Mouse (Mus musculus): ENCODE results near the gene Cdc25b. TPM values are rescaled to one million over a fixed set of nuclear protein-coding genes. Genes with fewer than 3 reads are reported as not detected.
A peak's percentile ranks its signal among the peaks of the same experiment; 100 is the strongest.

Cdc25b gene
- polyA plus RNA-seq, 1 experiment from 2014 or later, result 63.4 TPM

- no peak for ATAC-seq (ENCODE audit: insufficient number of reproducible peaks, insufficient read depth, low FRiP score, low read depth)
- Histone ChIP-seq H3K27ac (ENCODE audit: low read length) (peak overlapping the region; percentile 82), H3K4me2 (replicated peaks; ENCODE audit: low read depth, low read length) (peak overlapping the region; percentile 97), H3K9me3 (ENCODE audit: control insufficient read depth, low read depth, low read length) (no peaks in the 10 kb centered on the region), H3K9ac (replicated peaks; ENCODE audit: low read depth, low read length) (peak overlapping the region; percentile 93; the same call in 1 of the 2 replicates), H3K4me3 (ENCODE audit: low read depth, low read length) (peak overlapping the region; percentile 86), H3K4me1 (ENCODE audit: control insufficient read depth, insufficient read depth, low read length) (peaks cover 36% of the 10 kb centered on the region), H3K36me3 (ENCODE audit: control insufficient read depth, insufficient read depth, low read length) (peaks cover 6% of the 10 kb centered on the region), H3K27me3 (ENCODE audit: control insufficient read depth, insufficient read depth, low read length) (no peaks in the 10 kb centered on the region)
- 78% methylated on average over 9 of the region's 9 CpGs for WGBS
These were observed 8.8 kb upstream of the Cdc25b start for GRCm38 (mm10) chr2:131177932-131178331.

DNA sequence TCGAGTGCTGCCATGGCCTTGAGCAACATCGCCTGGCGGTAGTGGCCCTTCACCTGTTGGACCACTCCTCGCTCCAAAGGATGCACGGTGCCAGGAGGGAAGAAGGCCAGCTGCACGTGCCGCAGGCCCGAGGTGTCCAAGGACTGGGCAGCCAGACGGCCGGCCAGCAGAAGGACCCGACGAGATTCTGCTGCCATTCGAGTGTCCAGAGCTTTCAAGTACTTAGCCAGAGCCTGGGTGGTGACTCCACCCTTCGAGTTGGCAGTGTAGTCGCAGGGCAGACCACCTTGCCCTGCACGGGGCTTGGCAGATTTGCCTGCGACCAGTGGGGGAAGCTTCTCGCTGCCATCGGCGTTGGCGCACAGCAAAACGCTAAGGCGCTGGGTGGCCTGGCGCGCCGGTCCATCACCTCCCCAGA lies 7.9 kb upstream of the Cdc25b start:
- 22% methylated on average over 26 of the region's 26 CpGs for WGBS
- peak overlapping the region; percentile 86 for H3K4me3 ChIP-seq (ENCODE audit: low read depth, low read length)
- H3K36me3 ChIP-seq (ENCODE audit: control insufficient read depth, insufficient read depth, low read length), result peaks cover 6% of the 10 kb centered on the region
- H3K27me3 ChIP-seq (ENCODE audit: control insufficient read depth, insufficient read depth, low read length), result no peaks in the 10 kb centered on the region
- peak overlapping the region; percentile 92; the same call in 1 of the 2 replicates for H3K27ac ChIP-seq (ENCODE audit: low read length)
- H3K9me3 ChIP-seq (ENCODE audit: control insufficient read depth, low read depth, low read length), result no peaks in the 10 kb centered on the region
- H3K9ac ChIP-seq (replicated peaks; ENCODE audit: low read depth, low read length), result peak overlapping the region; percentile 93
- ATAC-seq (ENCODE audit: insufficient number of reproducible peaks, insufficient read depth, low FRiP score, low read depth), result no peak
- peak overlapping the region; percentile 97 for H3K4me2 ChIP-seq (replicated peaks; ENCODE audit: low read depth, low read length)
- H3K4me1 ChIP-seq (ENCODE audit: control insufficient read depth, insufficient read depth, low read length), result peaks cover 36% of the 10 kb centered on the region

DNA sequence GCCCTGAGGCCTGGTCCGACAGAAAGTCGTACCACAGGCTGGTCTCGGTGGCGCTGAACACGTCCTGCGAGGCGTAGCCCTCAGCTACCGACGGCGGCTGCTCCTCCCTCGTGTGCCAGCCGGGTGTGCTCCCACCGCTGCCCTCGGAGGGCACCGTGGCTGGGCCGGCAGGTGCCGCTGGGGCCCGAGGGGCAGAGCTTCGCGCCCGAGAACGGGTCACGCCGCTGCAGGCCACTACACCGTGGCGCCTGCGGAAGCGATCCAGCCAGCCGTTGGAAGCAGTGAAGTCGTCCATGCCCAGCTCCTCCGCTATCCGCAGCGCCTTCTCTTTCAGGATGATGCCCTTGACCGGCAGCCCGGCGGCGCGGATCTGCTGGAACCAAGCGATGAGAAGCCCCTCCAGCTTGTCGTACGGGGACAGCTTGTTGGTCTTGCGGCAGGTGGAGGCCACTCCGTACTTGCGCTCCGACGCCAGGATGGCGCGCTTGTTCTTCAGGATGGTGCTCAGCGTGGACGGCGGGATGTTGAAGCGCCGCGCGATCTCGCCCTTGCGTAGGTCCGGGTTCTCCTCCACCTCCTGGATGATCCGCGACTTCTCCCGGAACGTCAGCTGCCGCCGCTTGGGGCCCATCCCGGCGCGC lies 7.4 kb upstream of the Cdc25b start:
- peak; percentile 30 for ATAC-seq (ENCODE audit: insufficient number of reproducible peaks, insufficient read depth, low FRiP score, low read depth)
- Histone ChIP-seq H3K27ac (ENCODE audit: low read length) (peak overlapping the region; percentile 92), H3K9me3 (ENCODE audit: control insufficient read depth, low read depth, low read length) (no peaks in the 10 kb centered on the region), H3K9ac (replicated peaks; ENCODE audit: low read depth, low read length) (peak overlapping the region; percentile 93), H3K4me2 (replicated peaks; ENCODE audit: low read depth, low read length) (peak overlapping the region; percentile 97), H3K36me3 (ENCODE audit: control insufficient read depth, insufficient read depth, low read length) (peaks cover 6% of the 10 kb centered on the region), H3K27me3 (ENCODE audit: control insufficient read depth, insufficient read depth, low read length) (no peaks in the 10 kb centered on the region), H3K4me1 (ENCODE audit: control insufficient read depth, insufficient read depth, low read length) (peaks cover 30% of the 10 kb centered on the region), H3K4me3 (ENCODE audit: low read depth, low read length) (peak overlapping the region; percentile 86)
- WGBS, result under 1% methylated on average over 67 of the region's 67 CpGs

GRCm38 (mm10) chr2:131179990-131180587 lies 6.7 kb upstream of the Cdc25b start, which contains the start of gene Cenpb:
Cenpb (minus strand) TSS chr2:131180067.
- 4% methylated on average over 37 of the region's 57 CpGs for WGBS
- H3K9me3 ChIP-seq (ENCODE audit: control insufficient read depth, low read depth, low read length), result no peaks in the 10 kb centered on the region
- H3K27ac ChIP-seq (ENCODE audit: low read length), result peak within 1 kb of the TSS; percentile 92
- H3K9ac ChIP-seq (replicated peaks; ENCODE audit: low read depth, low read length), result peak within 1 kb of the TSS; percentile 93
- ATAC-seq (ENCODE audit: insufficient number of reproducible peaks, insufficient read depth, low FRiP score, low read depth), result peak; percentile 76
- H3K4me2 ChIP-seq (replicated peaks; ENCODE audit: low read depth, low read length), result peak within 1 kb of the TSS; percentile 97
- peaks cover 6% of the 10 kb centered on the region for H3K36me3 ChIP-seq (ENCODE audit: control insufficient read depth, insufficient read depth, low read length)
- peak within 1 kb of the TSS; percentile 86 for H3K4me3 ChIP-seq (ENCODE audit: low read depth, low read length)
- peaks cover 29% of the 10 kb centered on the region for H3K4me1 ChIP-seq (ENCODE audit: control insufficient read depth, insufficient read depth, low read length)
- no peaks in the 10 kb centered on the region for H3K27me3 ChIP-seq (ENCODE audit: control insufficient read depth, insufficient read depth, low read length)

- Histone ChIP-seq H3K4me1 (ENCODE audit: control insufficient read depth, insufficient read depth, low read length) (peaks cover 33% of the 10 kb centered on the region), H3K4me3 (ENCODE audit: low read depth, low read length) (peak overlapping the region; percentile 54), H3K9ac (replicated peaks; ENCODE audit: low read depth, low read length) (no peak overlapping the region), H3K36me3 (ENCODE audit: control insufficient read depth, insufficient read depth, low read length) (peaks cover 1% of the 10 kb centered on the region; the same call in 1 of the 2 replicates), H3K4me2 (replicated peaks; ENCODE audit: low read depth, low read length) (peak overlapping the region; percentile 78), H3K9me3 (ENCODE audit: control insufficient read depth, low read depth, low read length) (no peaks in the 10 kb centered on the region), H3K27me3 (ENCODE audit: control insufficient read depth, insufficient read depth, low read length) (no peaks in the 10 kb centered on the region), H3K27ac (ENCODE audit: low read length) (peak overlapping the region; percentile 21; the same call in 1 of the 2 replicates)
- 2% methylated on average over 14 of the region's 14 CpGs for WGBS
- no peak for ATAC-seq (ENCODE audit: insufficient number of reproducible peaks, insufficient read depth, low FRiP score, low read depth)
These were observed 406 bp upstream of the Cdc25b start for GRCm38 (mm10) chr2:131186343-131186742.

DNA sequence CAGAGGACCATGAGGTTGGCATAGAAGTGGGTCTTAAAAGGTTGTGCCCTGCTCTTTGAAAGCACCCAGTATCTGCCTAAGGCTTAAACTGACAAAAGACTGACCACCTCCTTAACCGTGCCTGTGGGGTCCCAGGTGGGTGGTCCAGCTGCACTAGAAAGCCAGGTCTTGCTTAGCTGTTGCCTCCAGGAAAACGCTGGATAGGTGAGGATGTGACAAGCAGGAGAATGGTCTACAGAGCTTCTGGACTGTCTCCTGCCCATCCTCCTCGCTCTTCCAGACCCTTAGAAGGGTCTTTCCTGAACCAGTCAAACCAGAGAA lies 813 bp downstream of the Cdc25b start:
- H3K4me1 ChIP-seq (ENCODE audit: control insufficient read depth, insufficient read depth, low read length), result peaks cover 33% of the 10 kb centered on the region
- H3K9ac ChIP-seq (replicated peaks; ENCODE audit: low read depth, low read length), result peak overlapping the region; percentile 75
- ATAC-seq (ENCODE audit: insufficient number of reproducible peaks, insufficient read depth, low FRiP score, low read depth), result no peak
- H3K4me2 ChIP-seq (replicated peaks; ENCODE audit: low read depth, low read length), result peak overlapping the region; percentile 78
- H3K9me3 ChIP-seq (ENCODE audit: control insufficient read depth, low read depth, low read length), result no peaks in the 10 kb centered on the region
- WGBS, result 23% methylated on average over 3 of the region's 3 CpGs
- peak overlapping the region; percentile 54 for H3K4me3 ChIP-seq (ENCODE audit: low read depth, low read length)
- H3K27me3 ChIP-seq (ENCODE audit: control insufficient read depth, insufficient read depth, low read length), result no peaks in the 10 kb centered on the region
- H3K27ac ChIP-seq (ENCODE audit: low read length), result peak overlapping the region; percentile 62; the same call in 1 of the 2 replicates
- peaks cover 10% of the 10 kb centered on the region for H3K36me3 ChIP-seq (ENCODE audit: control insufficient read depth, insufficient read depth, low read length)

DNA sequence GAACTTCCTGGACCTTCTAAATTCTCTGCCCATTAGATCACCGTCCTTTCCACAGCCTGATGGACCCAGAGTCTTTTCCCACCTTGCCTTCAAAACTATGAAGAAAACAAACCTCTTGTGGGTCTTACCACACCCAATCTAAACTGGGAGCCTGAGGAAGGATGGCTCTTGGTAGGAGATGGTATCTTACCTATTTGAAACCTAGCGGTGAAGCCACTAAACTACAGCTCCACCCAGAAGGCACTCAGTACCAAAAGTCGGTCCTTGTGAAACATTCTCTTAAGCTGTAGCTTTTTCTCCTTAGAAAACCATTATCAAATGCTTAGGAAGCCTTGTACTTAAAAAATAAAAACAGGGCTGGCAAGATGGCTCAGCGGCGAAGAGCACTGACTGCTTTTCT lies 1.6 kb downstream of the Cdc25b start:
- H3K4me3 ChIP-seq (ENCODE audit: low read depth, low read length), result no peak overlapping the region
- H3K9ac ChIP-seq (replicated peaks; ENCODE audit: low read depth, low read length), result no peak overlapping the region
- H3K4me1 ChIP-seq (ENCODE audit: control insufficient read depth, insufficient read depth, low read length), result peaks cover 33% of the 10 kb centered on the region
- ATAC-seq (ENCODE audit: insufficient number of reproducible peaks, insufficient read depth, low FRiP score, low read depth), result no peak
- H3K36me3 ChIP-seq (ENCODE audit: control insufficient read depth, insufficient read depth, low read length), result peaks cover 17% of the 10 kb centered on the region
- H3K27ac ChIP-seq (ENCODE audit: low read length), result no peak overlapping the region
- H3K27me3 ChIP-seq (ENCODE audit: control insufficient read depth, insufficient read depth, low read length), result no peaks in the 10 kb centered on the region
- no peaks in the 10 kb centered on the region for H3K9me3 ChIP-seq (ENCODE audit: control insufficient read depth, low read depth, low read length)
- 95% methylated on average over 5 of the region's 5 CpGs for WGBS
- H3K4me2 ChIP-seq (replicated peaks; ENCODE audit: low read depth, low read length), result no peak overlapping the region; the same call in 1 of the 2 replicates

- H3K27ac ChIP-seq (ENCODE audit: low read length), result peak overlapping the region; percentile 34; the same call in 1 of the 2 replicates
- no peak for ATAC-seq (ENCODE audit: insufficient number of reproducible peaks, insufficient read depth, low FRiP score, low read depth)
- peaks cover 33% of the 10 kb centered on the region for H3K4me1 ChIP-seq (ENCODE audit: control insufficient read depth, insufficient read depth, low read length)
- no peaks in the 10 kb centered on the region for H3K27me3 ChIP-seq (ENCODE audit: control insufficient read depth, insufficient read depth, low read length)
- no peak overlapping the region for H3K4me3 ChIP-seq (ENCODE audit: low read depth, low read length)
- 0 out of 2 replicates have a peak overlapping the region, but pooled peaks have one; percentile 10 for H3K4me2 ChIP-seq (replicated peaks; ENCODE audit: low read depth, low read length)
- H3K9ac ChIP-seq (replicated peaks; ENCODE audit: low read depth, low read length), result no peak overlapping the region
- peaks cover 28% of the 10 kb centered on the region for H3K36me3 ChIP-seq (ENCODE audit: control insufficient read depth, insufficient read depth, low read length)
- 46% methylated on average over 5 of the region's 5 CpGs for WGBS
- H3K9me3 ChIP-seq (ENCODE audit: control insufficient read depth, low read depth, low read length), result no peaks in the 10 kb centered on the region
These were observed 3.0 kb downstream of the Cdc25b start for GRCm38 (mm10) chr2:131189521-131190309.
